Comparison of ENCODE assay signal across 11 mouse cellular contexts in the genomic region with DNA sequence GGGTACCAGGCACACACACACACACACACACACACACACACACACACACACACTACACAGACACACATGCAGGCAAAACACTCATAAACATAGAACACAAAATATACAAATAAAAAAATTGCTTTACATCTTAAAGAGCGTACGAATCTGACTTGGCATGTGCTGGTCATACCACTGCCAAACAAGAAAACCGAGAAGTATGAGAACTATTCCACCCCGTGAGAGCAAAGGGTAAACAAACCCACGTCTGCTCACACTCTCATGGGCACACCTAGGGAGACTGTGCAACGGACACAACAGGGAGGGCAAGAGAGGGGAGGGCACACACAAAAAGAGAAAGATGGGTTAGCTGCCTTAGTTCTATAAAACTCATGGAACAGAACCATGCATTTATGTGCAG. TPM values are rescaled to one million over a fixed set of nuclear protein-coding genes. Genes with fewer than 3 reads are reported as not detected.
DNase-seq lines count a peak whose midpoint lies in the region; ATAC-seq lines count a peak whose summit lies in the region.
"Had no signal": no experiment of that assay in that cellular context is flagged by ENCODE, and none has a peak within 500 bp of the region (broad histone marks: within the 10 kb centered on the region; RNA-seq: fewer than 3 reads in every experiment).

No protein-coding gene starts in this region.

- peaks cover 33% of the 10 kb centered on the region for H3K36me3 ChIP-seq in limb, embryonic 12.5 days
- peaks cover 20% of the 10 kb centered on the region for H3K36me3 ChIP-seq in limb, embryonic 10.5 days
- H3K36me3 ChIP-seq in forebrain, embryonic 12.5 days (replicated peaks) = peaks cover 43% of the 10 kb centered on the region
- peaks cover 19% of the 10 kb centered on the region for H3K36me3 ChIP-seq in intestine, embryonic 16.5 days (ENCODE audit: control insufficient read depth, insufficient read depth, low read length)
- H3K36me3 ChIP-seq in stomach, embryonic 15.5 days = peaks cover 31% of the 10 kb centered on the region

- peaks cover 32% of the 10 kb centered on the region for H3K4me1 ChIP-seq in limb, embryonic 12.5 days (replicated peaks)
- peaks cover 37% of the 10 kb centered on the region for H3K4me1 ChIP-seq in limb, embryonic 10.5 days
- H3K4me1 ChIP-seq in forebrain, embryonic 12.5 days = peaks cover 38% of the 10 kb centered on the region
- peaks cover 35% of the 10 kb centered on the region for H3K4me1 ChIP-seq in intestine, embryonic 16.5 days (ENCODE audit: control insufficient read depth, insufficient read depth, low read length)
- peaks cover 33% of the 10 kb centered on the region for H3K4me1 ChIP-seq in stomach, embryonic 15.5 days

- peaks cover 8% of the 10 kb centered on the region; the same call in 1 of the 2 replicates for H3K9me3 ChIP-seq in limb, embryonic 12.5 days
- no peaks in the 10 kb centered on the region for H3K9me3 ChIP-seq in limb, embryonic 10.5 days (replicated peaks)
- no peaks in the 10 kb centered on the region for H3K9me3 ChIP-seq in forebrain, embryonic 12.5 days
- H3K9me3 ChIP-seq in intestine, embryonic 16.5 days (ENCODE audit: control insufficient read depth, low read length) = no peaks in the 10 kb centered on the region
- H3K9me3 ChIP-seq in stomach, embryonic 15.5 days = no peaks in the 10 kb centered on the region

- peaks cover 40% of the 10 kb centered on the region for H3K27me3 ChIP-seq in limb, embryonic 12.5 days
- peaks cover 51% of the 10 kb centered on the region for H3K27me3 ChIP-seq in limb, embryonic 10.5 days (ENCODE audit: low read depth, poor library complexity, severe bottlenecking)
- H3K27me3 ChIP-seq in forebrain, embryonic 12.5 days = no peaks in the 10 kb centered on the region
- no peaks in the 10 kb centered on the region for H3K27me3 ChIP-seq in intestine, embryonic 16.5 days (replicated peaks; ENCODE audit: control insufficient read depth, insufficient read depth, low read length)
- no peaks in the 10 kb centered on the region for H3K27me3 ChIP-seq in stomach, embryonic 15.5 days (replicated peaks)

- no peak overlapping the region for H3K27ac ChIP-seq in limb, embryonic 12.5 days
- H3K27ac ChIP-seq in limb, embryonic 10.5 days = no peak overlapping the region
- peak overlapping the region; percentile 99 for H3K27ac ChIP-seq in forebrain, embryonic 12.5 days
- H3K27ac ChIP-seq in intestine, embryonic 16.5 days (ENCODE audit: low read length) = no peak overlapping the region
- peak overlapping the region; percentile 99; the same call in 1 of the 2 replicates for H3K27ac ChIP-seq in stomach, embryonic 15.5 days

- peak overlapping the region; percentile 59; the same call in 1 of the 2 replicates for H3K4me2 ChIP-seq in limb, embryonic 12.5 days
- peak overlapping the region; percentile 88 for H3K4me2 ChIP-seq in forebrain, embryonic 12.5 days
- peak overlapping the region; percentile 80; the same call in 1 of the 2 replicates for H3K4me2 ChIP-seq in intestine, embryonic 16.5 days (ENCODE audit: low read depth, low read length)
- H3K4me2 ChIP-seq in stomach, embryonic 15.5 days = peak overlapping the region; percentile 81

- no peak for DNase-seq in limb, embryonic 10.5 days (ENCODE audit: low spot score)
- no peak for DNase-seq in yolk sac, embryonic 10.5 days (ENCODE audit: low spot score)
- no peak for DNase-seq in left cerebral cortex, postnatal 25 days (ENCODE audit: low spot score in 2 of 2)
- DNase-seq: cerebellum, adult 11-12 months had no signal

- H3K9ac ChIP-seq in limb, embryonic 12.5 days (replicated peaks) = no peak overlapping the region
- H3K9ac ChIP-seq in forebrain, embryonic 12.5 days = peak overlapping the region; percentile 60; the same call in 1 of the 2 replicates
- peak overlapping the region; percentile 37; the same call in 1 of the 2 replicates for H3K9ac ChIP-seq in intestine, embryonic 16.5 days (ENCODE audit: low read depth, low read length)
- H3K9ac ChIP-seq in stomach, embryonic 15.5 days = no peak overlapping the region

- no peak overlapping the region for H3K4me3 ChIP-seq in limb, embryonic 12.5 days (replicated peaks)
- H3K4me3 ChIP-seq in limb, embryonic 10.5 days = no peak overlapping the region
- H3K4me3 ChIP-seq in forebrain, embryonic 12.5 days (replicated peaks) = peak overlapping the region; percentile 35
- H3K4me3 ChIP-seq in intestine, embryonic 16.5 days (ENCODE audit: low read length) = peak overlapping the region; percentile 44; the same call in 1 of the 2 replicates
- H3K4me3 ChIP-seq in stomach, embryonic 15.5 days (replicated peaks) = peak overlapping the region; percentile 37

- 69% methylated on average over 6 of the region's 6 CpGs for WGBS in limb, embryonic 12.5 days
- WGBS in limb, embryonic 10.5 days = 80% methylated on average over 6 of the region's 6 CpGs
- 69% methylated on average over 6 of the region's 6 CpGs for WGBS in forebrain, embryonic 12.5 days
- WGBS in intestine, embryonic 16.5 days = 35% methylated on average over 6 of the region's 6 CpGs
- 25% methylated on average over 6 of the region's 6 CpGs for WGBS in stomach, embryonic 15.5 days

- ATAC-seq in limb, embryonic 12.5 days (ENCODE audit: insufficient number of reproducible peaks, insufficient read depth, low FRiP score, low TSS enrichment, low read depth) = no peak
- ATAC-seq in forebrain, embryonic 12.5 days (ENCODE audit: low FRiP score) = no peak
- no peak for ATAC-seq in intestine, embryonic 16.5 days
- ATAC-seq in stomach, embryonic 15.5 days (ENCODE audit: insufficient read depth, low FRiP score, low read depth) = no peak

- intact Hi-C loops in left cerebral cortex, postnatal 25 days (cut with DNase I) = no loop called here

RNA-seq across cellular contexts. Expression of a gene that starts 7.7 kb away (rescaled TPM):
- polyA plus RNA-seq in limb, embryonic 12.5 days (2016; fragmentation: Nextera tagmentation; extraction: Ambion mirVana) = 38.4 and 40.6 TPM in 2 replicates
- polyA plus RNA-seq in limb, embryonic 10.5 days (2016; fragmentation: Nextera tagmentation; extraction: Ambion mirVana) = 18.3 and 21.9 TPM in 2 replicates
- 176 and 185 TPM in 2 replicates for polyA plus RNA-seq in forebrain, embryonic 12.5 days (2016; fragmentation: Nextera tagmentation; extraction: Ambion mirVana)
- 54.1 and 57.1 TPM in 2 replicates for polyA plus RNA-seq in intestine, embryonic 16.5 days (2015; fragmentation: Nextera tagmentation; extraction: Ambion mirVana)
- 74.0 and 78.4 TPM in 2 replicates for polyA plus RNA-seq in stomach, embryonic 15.5 days (2015; fragmentation: Nextera tagmentation; extraction: Ambion mirVana)
- total RNA-seq in left cerebral cortex, postnatal 25 days (2021) = 10 to 100 TPM; 51.9 to 55.4 TPM
- total RNA-seq: granulocyte monocyte progenitor cell, adult 5-6 weeks; megakaryocyte-erythroid progenitor cell, adult 5-6 weeks had no signal

RNA-seq across cellular contexts. Expression of a gene that starts 23.2 kb away (rescaled TPM):
- polyA plus RNA-seq in limb, embryonic 12.5 days (2016; fragmentation: Nextera tagmentation; extraction: Ambion mirVana) = 53.6 and 58.2 TPM in 2 replicates
- polyA plus RNA-seq in limb, embryonic 10.5 days (2016; fragmentation: Nextera tagmentation; extraction: Ambion mirVana) = 67.0 and 72.4 TPM in 2 replicates
- 39.0 and 40.7 TPM in 2 replicates for polyA plus RNA-seq in forebrain, embryonic 12.5 days (2016; fragmentation: Nextera tagmentation; extraction: Ambion mirVana)
- 41.9 and 45.1 TPM in 2 replicates for polyA plus RNA-seq in intestine, embryonic 16.5 days (2015; fragmentation: Nextera tagmentation; extraction: Ambion mirVana)
- polyA plus RNA-seq in stomach, embryonic 15.5 days (2015; fragmentation: Nextera tagmentation; extraction: Ambion mirVana) = 36.3 and 39.9 TPM in 2 replicates
- total RNA-seq in left cerebral cortex, postnatal 25 days (2021) = 10 to 100 TPM; 27.7 to 28.9 TPM

RNA-seq across cellular contexts. Expression of a gene that starts 29.3 kb away (rescaled TPM):
- 20.0 and 23.4 TPM in 2 replicates for polyA plus RNA-seq in limb, embryonic 12.5 days (2016; fragmentation: Nextera tagmentation; extraction: Ambion mirVana)
- polyA plus RNA-seq in limb, embryonic 10.5 days (2016; fragmentation: Nextera tagmentation; extraction: Ambion mirVana) = 21.1 and 21.5 TPM in 2 replicates
- polyA plus RNA-seq in forebrain, embryonic 12.5 days (2016; fragmentation: Nextera tagmentation; extraction: Ambion mirVana) = 16.8 and 22.3 TPM in 2 replicates
- 19.3 and 22.8 TPM in 2 replicates for polyA plus RNA-seq in intestine, embryonic 16.5 days (2015; fragmentation: Nextera tagmentation; extraction: Ambion mirVana)
- 18.6 and 21.5 TPM in 2 replicates for polyA plus RNA-seq in stomach, embryonic 15.5 days (2015; fragmentation: Nextera tagmentation; extraction: Ambion mirVana)
- total RNA-seq in left cerebral cortex, postnatal 25 days (2021) = 10 to 100 TPM; 31.1 to 32.6 TPM

RNA-seq across cellular contexts. Expression of a gene that starts 53.2 kb away (rescaled TPM):
- 0.08 and 0.10 TPM in 2 replicates for polyA plus RNA-seq in limb, embryonic 12.5 days (2016; fragmentation: Nextera tagmentation; extraction: Ambion mirVana)
- 0.08 and 0.24 TPM in 2 replicates for polyA plus RNA-seq in limb, embryonic 10.5 days (2016; fragmentation: Nextera tagmentation; extraction: Ambion mirVana)
- 0.09 TPM in 1 of 2 replicates, not detected in the other for polyA plus RNA-seq in forebrain, embryonic 12.5 days (2016; fragmentation: Nextera tagmentation; extraction: Ambion mirVana)
- 0.20 and 0.21 TPM in 2 replicates for polyA plus RNA-seq in intestine, embryonic 16.5 days (2015; fragmentation: Nextera tagmentation; extraction: Ambion mirVana)
- polyA plus RNA-seq in stomach, embryonic 15.5 days (2015; fragmentation: Nextera tagmentation; extraction: Ambion mirVana) = 19.5 and 29.5 TPM in 2 replicates
- not detected for total RNA-seq in left cerebral cortex, postnatal 25 days (2021)
- total RNA-seq: granulocyte monocyte progenitor cell, adult 5-6 weeks; left cerebral cortex, adult 18-20 months; megakaryocyte-erythroid progenitor cell, adult 5-6 weeks had no signal

Comparison
In these comparisons a context has a peak if more than half of its experiments do, and no peak if none do; other contexts are left out.
1. H3K27ac ChIP-seq: peak in forebrain, embryonic 12.5 days (single experiment) and stomach, embryonic 15.5 days (single experiment); none in limb, embryonic 12.5 days (single experiment), limb, embryonic 10.5 days (single experiment) and intestine, embryonic 16.5 days (single experiment).
2. H3K4me3 ChIP-seq: peak in forebrain, embryonic 12.5 days (single experiment), intestine, embryonic 16.5 days (single experiment) and stomach, embryonic 15.5 days (single experiment); none in limb, embryonic 12.5 days (single experiment) and limb, embryonic 10.5 days (single experiment).
3. H3K9ac ChIP-seq: peak in forebrain, embryonic 12.5 days (single experiment) and intestine, embryonic 16.5 days (single experiment); none in limb, embryonic 12.5 days (single experiment) and stomach, embryonic 15.5 days (single experiment).
4. Peak in every context shown above with its lines, with median percentiles within 50 percentile points of each other: H3K4me2 ChIP-seq.